Mouse (Mus musculus): ENCODE data around the gene 6430628N08Rik. TPM values are rescaled to one million over a fixed set of nuclear protein-coding genes. Genes with fewer than 3 reads are reported as not detected.

6430628N08Rik gene
- total and polyA plus RNA-seq, 3 experiments, result not detected

GRCm38 (mm10) chr4:115881183-115881582 lies 9.3 kb upstream of the 6430628N08Rik start:
- H3K27me3 ChIP-seq (replicated peaks), result peaks cover 18% of the 10 kb centered on the region
- H3K9ac ChIP-seq (ENCODE audit: insufficient read depth, low read depth), result no peak overlapping the region
- in situ Hi-C loops (cut with MboI; ENCODE audit: low pct_ligation_motif_present, low pct_unique_long_range_greater_than_20kb, low sequenced_read_pairs) (no loop called here), dilution Hi-C loops (cut with MboI; ENCODE audit: extremely low pct_ligation_motif_present, extremely low pct_unique_long_range_greater_than_20kb, low sequenced_read_pairs) (no loop called here)
- no peaks in the 10 kb centered on the region for H3K79me2 ChIP-seq (replicated peaks; ENCODE audit: control insufficient read depth, extremely low read depth, insufficient read depth, poor library complexity, severe bottlenecking)
- no peak for DNase-seq (ENCODE audit: extremely low read depth)
- H3K9me3 ChIP-seq (replicated peaks; ENCODE audit: low read length), result no peaks in the 10 kb centered on the region
- no peaks in the 10 kb centered on the region for H3K4me1 ChIP-seq (ENCODE audit: control insufficient read depth in 1 of 2, insufficient read depth in 2 of 2)
- no peak overlapping the region for H3K4me2 ChIP-seq (ENCODE audit: insufficient read depth, low read depth, poor library complexity, severe bottlenecking)
- no peak overlapping the region for H3K4me3 ChIP-seq (replicated peaks in 1 of 3; ENCODE audit: low read depth in 2 of 3, low read length in 2 of 3, poor library complexity in 1 of 3)
- H3K36me3 ChIP-seq (replicated peaks in 1 of 2; ENCODE audit: control insufficient read depth in 1 of 2, insufficient read depth in 1 of 2, low read length in 1 of 2), result peaks cover 22 to 41% of the 10 kb centered on the region in 2 experiments
- H3K27ac ChIP-seq (ENCODE audit: insufficient read depth, low read depth), result no peak overlapping the region
- TF ChIP-seq ZKSCAN1 (IDR thresholded peaks at IDR 0.05; ENCODE audit: borderline replicate concordance, low read depth, low read length), result no peak
- no peak for TF ChIP-seq TCF12 (IDR thresholded peaks at IDR 0.05; ENCODE audit: low read depth, low read length)
- TF ChIP-seq CHD1 (IDR thresholded peaks at IDR 0.05; ENCODE audit: low read depth, low read length), result no peak
- no peak for TF ChIP-seq RAD21 (IDR thresholded peaks at IDR 0.05; ENCODE audit: low read depth, low read length)
- no peak for TF ChIP-seq ETS1 (conservative IDR thresholded peaks at IDR 0.05; ENCODE audit: low read depth, low read length)
- TF ChIP-seq SIN3A (IDR thresholded peaks at IDR 0.05; ENCODE audit: low read length), result no peak
- TF ChIP-seq EP300 (IDR thresholded peaks at IDR 0.05; ENCODE audit: low read length), result no peak
- no peak for TF ChIP-seq MEF2A (IDR thresholded peaks at IDR 0.05; ENCODE audit: borderline replicate concordance, low read depth, low read length)
- no peak for TF ChIP-seq ZC3H11A (IDR thresholded peaks at IDR 0.05; ENCODE audit: low read depth, low read length)
- TF ChIP-seq IRF4 (IDR thresholded peaks at IDR 0.05; ENCODE audit: low read depth, low read length), result no peak
- no peak for TF ChIP-seq MAZ (IDR thresholded peaks at IDR 0.05; ENCODE audit: low read depth, low read length)
- no peak for TF ChIP-seq HCFC1 (IDR thresholded peaks at IDR 0.05; ENCODE audit: low read depth, low read length)
- TF ChIP-seq POLR2A (IDR thresholded peaks at IDR 0.05; ENCODE audit: low read depth, low read length), result no peak
- no peak for TF ChIP-seq CTCF (conservative IDR thresholded peaks at IDR 0.05 in 1 of 2, IDR thresholded peaks at IDR 0.05 in 1 of 2; ENCODE audit: low read depth in 2 of 2, low read length in 2 of 2)
- no peak for TF ChIP-seq ZMIZ1 (IDR thresholded peaks at IDR 0.05; ENCODE audit: low read depth, low read length)
- no peak for TF ChIP-seq MAX (IDR thresholded peaks at IDR 0.05; ENCODE audit: low read length)
- no peak for TF ChIP-seq RCOR1 (conservative IDR thresholded peaks at IDR 0.05; ENCODE audit: low read depth, low read length)
- no peak for TF ChIP-seq TBP (conservative IDR thresholded peaks at IDR 0.05; ENCODE audit: low read depth, low read length)
- TF ChIP-seq ELF1 (IDR thresholded peaks at IDR 0.05; ENCODE audit: low read depth, low read length), result no peak
- TF ChIP-seq BHLHE40 (IDR thresholded peaks at IDR 0.05; ENCODE audit: low read depth, low read length), result no peak

- Histone ChIP-seq H3K4me3 (replicated peaks in 1 of 3; ENCODE audit: low read depth in 2 of 3, low read length in 2 of 3, poor library complexity in 1 of 3) (no peak overlapping the region), H3K27me3 (replicated peaks) (peaks cover 25% of the 10 kb centered on the region), H3K9me3 (replicated peaks; ENCODE audit: low read length) (no peaks in the 10 kb centered on the region), H3K79me2 (replicated peaks; ENCODE audit: control insufficient read depth, extremely low read depth, insufficient read depth, poor library complexity, severe bottlenecking) (no peaks in the 10 kb centered on the region), H3K4me1 (ENCODE audit: control insufficient read depth in 1 of 2, insufficient read depth in 2 of 2) (no peaks in the 10 kb centered on the region), H3K4me2 (ENCODE audit: insufficient read depth, low read depth, poor library complexity, severe bottlenecking) (no peak overlapping the region), H3K36me3 (replicated peaks in 1 of 2; ENCODE audit: control insufficient read depth in 1 of 2, insufficient read depth in 1 of 2, low read length in 1 of 2) (peaks cover 14 to 31% of the 10 kb centered on the region in 2 experiments), H3K9ac (ENCODE audit: insufficient read depth, low read depth) (no peak overlapping the region), H3K27ac (ENCODE audit: insufficient read depth, low read depth) (no peak overlapping the region)
- dilution Hi-C loops (cut with MboI; ENCODE audit: extremely low pct_ligation_motif_present, extremely low pct_unique_long_range_greater_than_20kb, low sequenced_read_pairs), result no loop called here
- TF ChIP-seq MAFK (IDR thresholded peaks at IDR 0.05; ENCODE audit: insufficient replicate concordance, low read length) (no peak), ZKSCAN1 (IDR thresholded peaks at IDR 0.05; ENCODE audit: borderline replicate concordance, low read depth, low read length) (no peak), CTCF (conservative IDR thresholded peaks at IDR 0.05 in 1 of 2, IDR thresholded peaks at IDR 0.05 in 1 of 2; ENCODE audit: low read depth in 2 of 2, low read length in 2 of 2) (no peak), PAX5 (IDR thresholded peaks at IDR 0.05; ENCODE audit: low read length) (no peak), CHD1 (IDR thresholded peaks at IDR 0.05; ENCODE audit: low read depth, low read length) (no peak), HCFC1 (IDR thresholded peaks at IDR 0.05; ENCODE audit: low read depth, low read length) (no peak), ELF1 (IDR thresholded peaks at IDR 0.05; ENCODE audit: low read depth, low read length) (no peak), NRF1 (IDR thresholded peaks at IDR 0.05; ENCODE audit: low read depth, low read length) (no peak), ZNF384 (IDR thresholded peaks at IDR 0.05; ENCODE audit: low read depth, low read length) (no peak)
- DNase-seq (ENCODE audit: extremely low read depth), result no peak
- in situ Hi-C loops (cut with MboI; ENCODE audit: low pct_ligation_motif_present, low pct_unique_long_range_greater_than_20kb, low sequenced_read_pairs), result no loop called here
These were observed 8.3 kb upstream of the 6430628N08Rik start for GRCm38 (mm10) chr4:115882195-115882594.

Measured in CH12.LX (cell line).